Mouse (Mus musculus) heart, embryonic 11.5 days (tissue): ENCODE data around the gene Zfp963. TPM values are rescaled to one million over a fixed set of nuclear protein-coding genes. Genes with fewer than 3 reads are reported as not detected.
A peak's percentile ranks its signal among the peaks of the same experiment; 100 is the strongest.

Experiments used
- ATAC-seq: fragments of 200-750 bp; cut with Nextera tagmentation; replicated peaks from 2 replicates; pipeline ENCODE4 v1.8.0; 2017; ENCODE audit warnings: moderate library complexity; ENCODE audit not compliant: insufficient number of reproducible peaks, low FRiP score, low TSS enrichment
- H3K27ac ChIP-seq: fragments of 300-500 bp; sonication (generic); 2 replicates; pipeline ENCODE4 v1.5.1; 2014; ENCODE audit warnings: mild to moderate bottlenecking, low read depth, low read length
- H3K27me3 ChIP-seq: fragments of 300-500 bp; sonication (generic); 2 replicates; pipeline ENCODE4 v1.6.1; 2014; ENCODE audit warnings: mild to moderate bottlenecking, low read length, mixed read lengths; ENCODE audit not compliant: control insufficient read depth, insufficient read depth
- H3K36me3 ChIP-seq: fragments of 300-500 bp; sonication (generic); 2 replicates; pipeline ENCODE4 v1.6.1; 2014; ENCODE audit warnings: mild to moderate bottlenecking, low read length, moderate library complexity, mixed read lengths; ENCODE audit not compliant: control insufficient read depth, insufficient read depth
- H3K4me1 ChIP-seq: fragments of 300-500 bp; sonication (generic); 2 replicates; pipeline ENCODE4 v1.6.1; 2014; ENCODE audit warnings: low read length; ENCODE audit not compliant: control insufficient read depth, insufficient read depth
- H3K4me2 ChIP-seq: fragments of 300-500 bp; sonication (generic); 2 replicates; pipeline ENCODE4 v1.6.1; 2014; ENCODE audit warnings: mild to moderate bottlenecking, moderate library complexity
- H3K4me3 ChIP-seq: fragments of 300-500 bp; sonication (generic); 2 replicates; pipeline ENCODE4 v1.5.1; 2014; ENCODE audit warnings: low read depth, low read length
- H3K9ac ChIP-seq: fragments of 300-500 bp; sonication (generic); 2 replicates; pipeline ENCODE4 v1.6.1; 2014; ENCODE audit warnings: mild to moderate bottlenecking, low read depth, low read length, moderate library complexity
- H3K9me3 ChIP-seq: fragments of 300-500 bp; sonication (generic); replicated peaks from 2 replicates; pipeline ENCODE4 v1.6.1; 2016; ENCODE audit warnings: low read length; ENCODE audit not compliant: control insufficient read depth
- WGBS: fragments of 180-500 bp; shearing (Covaris S2); extraction: QIAGEN DNeasy Blood & Tissue Kit; methylation state at CpG from one replicate; pipeline ENCODE4 v1.1.7; 2014; ENCODE audit not compliant: insufficient replicate concordance; 5-methylcytosine and 5-hydroxymethylcytosine counted together
- polyA plus RNA-seq: library from polyadenylated mRNA; unstranded; fragments of >200 nt; fragmentation: Nextera tagmentation; extraction: Ambion mirVana; gene quantifications from 2 replicates; pipeline ENCODE4 v1.2.1, GENCODE M21; 2014

Zfp963 gene
- polyA plus RNA-seq, 1 experiment from 2014 or later, result 4.0 TPM

GRCm38 (mm10) chr8:69790773-69791367, 41.1 kb upstream of the Zfp963 start, which contains the start of the genes Atp13a1 and Zfp866:
Gene Atp13a1, plus strand, starts transcription at chr8:69791163.
Gene Zfp866, minus strand, starts transcription at chr8:69791178.
- Histone ChIP-seq H3K27ac (peak within 1 kb of the TSS; percentile 91), H3K4me1 (peaks cover 11% of the 10 kb centered on the region), H3K9me3 (no peaks in the 10 kb centered on the region), H3K36me3 (peaks cover 11% of the 10 kb centered on the region), H3K4me2 (peak within 1 kb of the TSS; percentile 78), H3K4me3 (peak within 1 kb of the TSS; percentile 93), H3K27me3 (no peaks in the 10 kb centered on the region), H3K9ac (peak within 1 kb of the TSS; percentile 84)
- WGBS, result under 1% methylated on average over 38 of the region's 38 CpGs
- peak; percentile 90 for ATAC-seq

- H3K9me3 ChIP-seq, result no peaks in the 10 kb centered on the region
- peak overlapping the region; percentile 93 for H3K4me3 ChIP-seq
- peaks cover 11% of the 10 kb centered on the region for H3K4me1 ChIP-seq
- H3K27ac ChIP-seq, result peak overlapping the region; percentile 91
- H3K9ac ChIP-seq, result peak overlapping the region; percentile 84; the same call in 1 of the 2 replicates
- 30% methylated on average over 11 of the region's 11 CpGs for WGBS
- ATAC-seq, result no peak
- H3K27me3 ChIP-seq, result no peaks in the 10 kb centered on the region
- H3K36me3 ChIP-seq, result peaks cover 6% of the 10 kb centered on the region
- H3K4me2 ChIP-seq, result peak overlapping the region; percentile 72
These were observed 40.6 kb upstream of the Zfp963 start for GRCm38 (mm10) chr8:69790364-69790763.

GRCm38 (mm10) chr8:69789731-69790130, 40.0 kb upstream of the Zfp963 start:
- no peaks in the 10 kb centered on the region for H3K9me3 ChIP-seq
- peaks cover 2% of the 10 kb centered on the region; the same call in 1 of the 2 replicates for H3K36me3 ChIP-seq
- H3K27ac ChIP-seq, result no peak overlapping the region
- peaks cover 11% of the 10 kb centered on the region for H3K4me1 ChIP-seq
- H3K4me3 ChIP-seq, result peak overlapping the region; percentile 93; the same call in 1 of the 2 replicates
- ATAC-seq, result no peak
- WGBS, result 60% methylated on average over 5 of the region's 5 CpGs
- peak overlapping the region; percentile 72 for H3K4me2 ChIP-seq
- H3K27me3 ChIP-seq, result no peaks in the 10 kb centered on the region
- H3K9ac ChIP-seq, result no peak overlapping the region

GRCm38 (mm10) chr8:69789105-69789504, 39.3 kb upstream of the Zfp963 start:
- no peak for ATAC-seq
- no peaks in the 10 kb centered on the region for H3K9me3 ChIP-seq
- no peak overlapping the region for H3K27ac ChIP-seq
- H3K27me3 ChIP-seq, result no peaks in the 10 kb centered on the region
- no peak overlapping the region for H3K9ac ChIP-seq
- peaks cover 11% of the 10 kb centered on the region for H3K4me1 ChIP-seq
- peaks cover under 1% of the 10 kb centered on the region; the same call in 1 of the 2 replicates for H3K36me3 ChIP-seq
- 76% methylated on average over 5 of the region's 5 CpGs for WGBS
- H3K4me2 ChIP-seq, result no peak overlapping the region
- H3K4me3 ChIP-seq, result no peak overlapping the region

GRCm38 (mm10) chr8:69777111-69777510, 27.3 kb upstream of the Zfp963 start:
- ATAC-seq, result no peak
- Histone ChIP-seq H3K9ac (no peak overlapping the region), H3K27ac (no peak overlapping the region), H3K4me1 (peaks cover 12% of the 10 kb centered on the region), H3K36me3 (no peaks in the 10 kb centered on the region), H3K9me3 (no peaks in the 10 kb centered on the region), H3K4me2 (no peak overlapping the region), H3K27me3 (no peaks in the 10 kb centered on the region), H3K4me3 (no peak overlapping the region)
- 61% methylated on average over 11 of the region's 12 CpGs for WGBS

- Histone ChIP-seq H3K4me2 (peak overlapping the region; percentile 57), H3K27ac (no peak overlapping the region), H3K4me3 (peak overlapping the region; percentile 85), H3K27me3 (no peaks in the 10 kb centered on the region), H3K4me1 (peaks cover 15% of the 10 kb centered on the region), H3K9ac (no peak overlapping the region; the same call in 1 of the 2 replicates), H3K9me3 (no peaks in the 10 kb centered on the region), H3K36me3 (no peaks in the 10 kb centered on the region)
- no peak; the same call in 1 of the 2 replicates for ATAC-seq
- 60% methylated on average over 2 of the region's 2 CpGs for WGBS
These were observed 25.4 kb upstream of the Zfp963 start for GRCm38 (mm10) chr8:69775149-69775534.

GRCm38 (mm10) chr8:69774503-69775148, 24.9 kb upstream of the Zfp963 start, which contains the start of gene Gm20422:
Gene Gm20422, minus strand, starts transcription at chr8:69774886.
- Histone ChIP-seq H3K9me3 (no peaks in the 10 kb centered on the region), H3K9ac (peak within 1 kb of the TSS; percentile 99), H3K36me3 (no peaks in the 10 kb centered on the region), H3K4me3 (peak within 1 kb of the TSS; percentile 85), H3K27me3 (no peaks in the 10 kb centered on the region), H3K27ac (peak within 1 kb of the TSS; percentile 99), H3K4me2 (peak within 1 kb of the TSS; percentile 74), H3K4me1 (peaks cover 15% of the 10 kb centered on the region)
- ATAC-seq, result peak; percentile 98
- under 1% methylated on average over 41 of the region's 41 CpGs for WGBS

- Histone ChIP-seq H3K4me3 (no peak overlapping the region), H3K4me1 (peaks cover 15% of the 10 kb centered on the region), H3K9me3 (no peaks in the 10 kb centered on the region), H3K9ac (no peak overlapping the region), H3K36me3 (peaks cover 15% of the 10 kb centered on the region), H3K27me3 (no peaks in the 10 kb centered on the region), H3K27ac (no peak overlapping the region), H3K4me2 (no peak overlapping the region)
- WGBS, result 80% methylated on average over 2 of the region's 2 CpGs
- no peak for ATAC-seq
These were observed 22.3 kb upstream of the Zfp963 start for GRCm38 (mm10) chr8:69772106-69772505.
